Mouse (Mus musculus) heart, embryonic 14.5 days (tissue): ENCODE data around the gene Hacl1. TPM values are rescaled to one million over a fixed set of nuclear protein-coding genes. Genes with fewer than 3 reads are reported as not detected.

Experiments
- ATAC-seq: fragments of 200-750 bp; cut with Nextera tagmentation; 2 replicates; pipeline ENCODE4 v1.8.0; 2017; ENCODE audit warnings: low read depth, moderate TSS enrichment; ENCODE audit not compliant: insufficient number of reproducible peaks, insufficient read depth, low FRiP score
- H3K27ac ChIP-seq, 2 experiments: fragments of 200-500 bp in 1 of 2; fragments of 300-500 bp in 1 of 2; sonication (generic) in 1 of 2; replicated peaks in 1 of 2; 2 replicates each; pipeline ENCODE4 v1.5.1; 2012 to 2014; ENCODE audit warnings: low read depth in 2 of 2, low read length in 2 of 2, control low read depth in 1 of 2, mild to moderate bottlenecking in 1 of 2, mixed read lengths in 1 of 2; ENCODE audit not compliant: control insufficient read depth in 1 of 2, insufficient read depth in 1 of 2
- H3K27me3 ChIP-seq: fragments of 300-500 bp; sonication (generic); 2 replicates; pipeline ENCODE4 v1.6.1; 2014; ENCODE audit warnings: mild to moderate bottlenecking, low read length, control low read depth; ENCODE audit not compliant: control insufficient read depth, insufficient read depth
- H3K36me3 ChIP-seq: fragments of 300-500 bp; sonication (generic); 2 replicates; pipeline ENCODE4 v1.6.1; 2014; ENCODE audit warnings: mild to moderate bottlenecking, control low read depth, low read length, mixed read lengths; ENCODE audit not compliant: control insufficient read depth, insufficient read depth
- H3K4me1 ChIP-seq, 2 experiments: fragments of 200-500 bp in 1 of 2; fragments of 300-500 bp in 1 of 2; sonication (generic) in 1 of 2; 2 replicates each; pipeline ENCODE4 v1.6.1; 2012 to 2014; ENCODE audit warnings: low read length in 2 of 2, control low read depth in 1 of 2, mixed read lengths in 1 of 2; ENCODE audit not compliant: control insufficient read depth in 2 of 2, insufficient read depth in 2 of 2
- H3K4me2 ChIP-seq: fragments of 300-500 bp; sonication (generic); 2 replicates; pipeline ENCODE4 v1.6.1; 2014; ENCODE audit warnings: mild to moderate bottlenecking, low read length
- H3K4me3 ChIP-seq, 2 experiments: fragments of 200-500 bp in 1 of 2; fragments of 300-500 bp in 1 of 2; sonication (generic) in 1 of 2; 2 replicates each; pipeline ENCODE4 v1.5.1; 2012 to 2014; ENCODE audit warnings: low read length in 2 of 2, mild to moderate bottlenecking in 2 of 2, control low read depth in 1 of 2, low read depth in 1 of 2, moderate library complexity in 1 of 2; ENCODE audit not compliant: control insufficient read depth in 1 of 2, insufficient read depth in 1 of 2
- H3K9ac ChIP-seq: fragments of 300-500 bp; sonication (generic); 2 replicates; pipeline ENCODE4 v1.6.1; 2014; ENCODE audit warnings: mild to moderate bottlenecking, low read length
- H3K9me3 ChIP-seq: fragments of 300-500 bp; sonication (generic); 2 replicates; pipeline ENCODE4 v1.6.1; 2016; ENCODE audit warnings: low read length, control low read depth; ENCODE audit not compliant: control insufficient read depth
- WGBS: fragments of 180-500 bp; shearing (Covaris S2); extraction: QIAGEN DNeasy Blood & Tissue Kit; methylation state at CpG from one replicate; pipeline ENCODE4 v1.1.7; 2014; 5-methylcytosine and 5-hydroxymethylcytosine counted together
- polyA plus RNA-seq: library from polyadenylated mRNA; unstranded; fragments of >200 nt; fragmentation: Nextera tagmentation; extraction: Ambion mirVana; gene quantifications from 2 replicates; pipeline ENCODE4 v1.2.1, GENCODE M21; 2014

Hacl1 gene
- polyA plus RNA-seq, 1 experiment from 2014 or later = 14.3 TPM

DNA sequence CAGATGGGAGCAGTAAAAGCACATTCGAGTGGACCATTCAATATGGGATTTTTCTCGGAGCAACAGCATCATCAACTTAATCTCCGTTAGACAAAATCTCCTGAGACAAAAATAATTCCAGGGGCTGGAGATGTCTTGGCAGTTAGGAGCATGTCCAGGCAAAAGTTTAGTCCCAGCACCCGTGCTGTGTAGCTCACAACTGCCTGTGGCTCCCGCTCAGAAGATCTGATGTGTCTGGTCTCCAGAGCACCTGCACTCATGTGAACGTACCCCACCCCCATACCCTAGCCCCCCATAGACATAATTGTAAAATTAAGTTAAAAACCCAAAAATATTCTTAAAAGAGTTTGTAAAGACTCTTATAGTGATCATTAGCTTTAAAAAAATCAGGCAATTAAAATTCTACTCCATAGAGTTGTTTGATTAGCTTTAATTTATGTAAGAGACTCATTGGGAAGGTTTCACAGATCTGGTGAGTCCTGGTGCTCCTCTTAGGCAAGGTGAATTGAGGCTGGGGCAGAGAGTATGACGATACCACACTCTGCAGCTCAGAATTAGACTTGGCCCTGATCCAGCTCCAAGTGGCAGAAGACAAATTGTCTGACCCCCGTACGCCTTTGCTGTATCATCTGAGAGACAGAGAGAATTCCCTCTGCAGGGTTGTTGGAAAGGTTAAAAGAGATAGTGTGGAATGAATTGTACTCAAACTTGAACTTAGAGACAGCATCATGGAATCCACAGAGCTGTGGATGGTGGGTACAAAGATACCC is 62.9 kb downstream of the Hacl1 start:
- 33% methylated on average over 9 of the region's 9 CpGs for WGBS
- Histone ChIP-seq H3K9ac (peak overlapping the region; percentile 21; the same call in 1 of the 2 replicates), H3K4me2 (peak overlapping the region; percentile 65)

DNA sequence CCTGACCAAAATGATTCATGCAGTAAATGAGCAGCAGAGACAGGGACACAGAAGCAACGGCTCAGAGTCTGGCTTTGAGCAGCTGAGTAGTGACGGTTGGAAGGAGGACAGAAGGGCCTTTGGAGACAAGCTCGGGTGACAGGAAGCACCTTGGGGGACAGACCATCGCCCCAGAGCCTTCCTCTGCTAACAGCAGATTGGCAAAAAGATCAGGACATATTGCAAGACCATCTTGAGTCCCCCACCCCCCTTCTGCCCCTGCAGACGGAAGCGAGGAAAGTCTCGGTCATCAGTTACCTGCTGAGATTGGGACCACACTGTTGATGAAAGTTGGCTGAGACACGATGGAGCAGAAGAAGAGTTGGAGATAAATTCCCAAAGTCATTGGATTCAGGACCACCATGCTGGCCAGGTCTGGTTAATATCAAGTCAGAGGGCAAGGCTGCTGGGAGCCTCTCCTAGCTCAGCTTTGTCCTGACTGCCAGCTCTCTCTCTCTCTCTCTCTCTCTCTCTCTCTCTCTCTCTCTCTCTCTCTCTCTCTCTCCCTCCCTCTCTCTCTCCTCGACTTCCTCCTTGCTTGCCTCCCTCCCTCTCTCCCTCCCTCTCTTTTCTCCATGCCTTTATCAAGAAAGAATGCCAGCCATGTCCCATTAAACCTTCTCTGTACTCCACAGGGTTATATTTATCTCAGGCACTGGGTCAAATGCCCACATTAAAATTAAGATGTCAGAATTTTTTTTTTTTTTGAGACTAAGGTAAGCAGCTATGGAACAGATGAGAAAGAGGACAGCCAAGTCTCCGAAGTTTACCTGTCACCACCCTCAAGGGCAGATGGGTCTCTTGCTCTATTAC is 64.0 kb downstream of the Hacl1 start:
- ATAC-seq = no peak
- H3K9ac ChIP-seq = peak overlapping the region; percentile 63
- WGBS = 10% methylated on average over 10 of the region's 10 CpGs

More for the DNA sequence above, 62.9 kb downstream of the Hacl1 start:
- Histone ChIP-seq H3K4me3 (no peak overlapping the region), H3K4me1 (peaks cover 25 to 31% of the 10 kb centered on the region in 2 experiments), H3K9me3 (no peaks in the 10 kb centered on the region), H3K36me3 (no peaks in the 10 kb centered on the region), H3K27ac (peak overlapping the region in 1 of 2 experiments; percentile 78; a peak in 2 of 4 replicates), H3K27me3 (no peaks in the 10 kb centered on the region)
- ATAC-seq = no peak

DNA sequence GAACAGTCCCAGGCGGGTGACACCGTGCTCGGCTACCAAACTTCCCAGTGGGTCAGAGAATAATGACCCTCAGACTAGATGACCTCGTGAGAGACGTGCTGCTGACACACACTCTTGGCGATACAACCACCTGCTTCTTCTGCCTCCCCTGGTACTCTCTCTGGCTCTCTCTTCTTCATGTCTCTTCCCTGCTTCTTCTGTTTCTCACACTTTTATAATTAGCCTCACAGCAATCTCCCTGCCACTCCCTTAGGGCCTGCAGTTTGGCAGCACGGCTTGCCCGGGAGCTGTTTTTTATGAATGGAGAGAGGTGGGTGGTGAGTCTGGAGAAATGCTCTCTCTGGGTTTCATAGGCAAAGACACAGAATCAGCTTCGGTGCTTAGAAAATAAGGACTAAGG is 65.2 kb downstream of the Hacl1 start:
- H3K9ac ChIP-seq = peak overlapping the region; percentile 63
- H3K4me3 ChIP-seq = peak overlapping the region; percentile 38 to 42
- no peaks in the 10 kb centered on the region for H3K27me3 ChIP-seq
- peak overlapping the region; percentile 65 for H3K4me2 ChIP-seq
- H3K4me1 ChIP-seq = peaks cover 27 to 38% of the 10 kb centered on the region in 2 experiments
- 42% methylated on average over 9 of the region's 9 CpGs for WGBS
- H3K9me3 ChIP-seq = no peaks in the 10 kb centered on the region
- H3K27ac ChIP-seq = peak overlapping the region; percentile 63 to 78
- H3K36me3 ChIP-seq = no peaks in the 10 kb centered on the region
- no peak for ATAC-seq

More for the DNA sequence above, 64.0 kb downstream of the Hacl1 start:
- peak overlapping the region; percentile 65 for H3K4me2 ChIP-seq
- peak overlapping the region; percentile 63 to 78 for H3K27ac ChIP-seq
- H3K36me3 ChIP-seq = no peaks in the 10 kb centered on the region
- peak overlapping the region; percentile 38 to 42 for H3K4me3 ChIP-seq
- no peaks in the 10 kb centered on the region for H3K27me3 ChIP-seq
- no peaks in the 10 kb centered on the region for H3K9me3 ChIP-seq
- peaks cover 25 to 31% of the 10 kb centered on the region in 2 experiments for H3K4me1 ChIP-seq

DNA sequence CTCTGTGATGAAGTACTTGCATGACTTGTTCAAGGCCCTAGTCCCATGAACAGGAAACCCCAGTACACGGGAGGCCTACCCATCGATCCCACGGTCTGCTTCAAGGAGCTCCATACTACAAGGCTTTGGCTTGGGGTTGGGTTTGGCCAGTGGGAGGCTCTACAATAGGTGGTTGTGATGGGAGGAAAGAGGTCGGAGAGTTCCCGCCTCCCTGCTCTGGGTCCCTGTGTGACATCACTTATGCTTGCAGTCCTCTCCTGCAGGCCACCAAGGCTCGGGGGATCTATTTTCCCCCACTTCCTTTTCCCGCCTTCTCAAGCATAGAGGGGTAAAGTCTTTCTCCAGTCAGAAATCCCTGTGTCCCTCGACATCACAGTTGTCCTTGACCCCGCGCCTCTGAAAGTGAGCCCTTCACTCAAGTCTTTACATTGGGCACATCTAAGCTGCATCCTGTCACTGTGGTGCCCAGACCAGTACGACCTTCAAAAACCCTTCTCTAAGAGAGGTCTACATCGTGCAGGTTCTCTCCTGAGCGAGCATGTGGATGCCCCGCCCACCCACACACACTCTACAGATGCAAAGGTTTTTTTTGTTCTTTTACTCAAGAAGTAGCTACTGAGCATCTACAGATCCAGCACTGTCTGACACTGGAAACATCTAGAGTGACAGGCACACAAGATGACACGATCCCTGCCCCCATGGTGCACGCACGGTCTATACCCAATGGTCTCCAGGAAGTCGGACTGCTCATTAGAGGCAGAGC is 66.0 kb downstream of the Hacl1 start:
- H3K4me2 ChIP-seq = peak overlapping the region; percentile 65
- no peaks in the 10 kb centered on the region for H3K36me3 ChIP-seq
- H3K27me3 ChIP-seq = no peaks in the 10 kb centered on the region
- 91% methylated on average over 18 of the region's 18 CpGs for WGBS
- peak overlapping the region in 1 of 2 experiments; percentile 78; a peak in 1 of 4 replicates for H3K27ac ChIP-seq
- 0 out of 4 replicates have a peak overlapping the region, but pooled peaks of 1 of the 2 experiments have one; percentile 38 for H3K4me3 ChIP-seq
- H3K9ac ChIP-seq = no peak overlapping the region
- H3K9me3 ChIP-seq = no peaks in the 10 kb centered on the region
- H3K4me1 ChIP-seq = peaks cover 32 to 45% of the 10 kb centered on the region in 2 experiments
- ATAC-seq = no peak

DNA sequence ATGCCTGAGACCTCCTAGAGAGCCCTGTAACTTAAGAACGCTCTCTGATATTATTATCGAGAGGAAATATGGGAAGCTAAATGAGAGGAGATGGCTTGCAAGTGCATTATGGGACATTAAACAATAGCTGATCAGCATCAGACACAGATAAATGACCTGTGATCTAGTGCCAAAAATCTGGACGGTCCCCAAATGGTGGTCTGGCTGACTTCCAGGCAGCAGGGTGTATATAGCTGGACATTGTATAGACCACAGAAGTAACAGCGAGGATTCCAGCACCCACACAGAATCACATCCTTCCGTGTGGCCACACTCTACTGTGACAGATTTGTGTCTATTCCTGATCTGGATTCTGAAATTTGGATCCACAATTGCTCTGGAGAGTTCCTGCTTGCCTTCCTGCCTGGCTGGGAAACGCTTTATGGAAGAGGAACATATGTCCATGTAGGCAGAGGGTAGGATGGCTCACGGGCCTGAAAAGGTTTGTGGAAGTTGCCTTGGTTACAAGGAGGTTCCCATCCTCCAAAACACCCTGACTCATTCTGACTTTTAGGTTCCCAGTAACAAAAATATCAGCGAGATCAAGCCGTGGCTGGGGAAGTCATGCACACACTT is 68.4 kb downstream of the Hacl1 start:
- H3K4me1 ChIP-seq = peaks cover 39 to 50% of the 10 kb centered on the region in 2 experiments
- H3K27ac ChIP-seq = no peak overlapping the region
- 72% methylated on average over 9 of the region's 9 CpGs for WGBS
- H3K27me3 ChIP-seq = no peaks in the 10 kb centered on the region
- H3K4me3 ChIP-seq = no peak overlapping the region
- no peaks in the 10 kb centered on the region for H3K9me3 ChIP-seq
- no peak overlapping the region for H3K9ac ChIP-seq
- ATAC-seq = no peak
- H3K4me2 ChIP-seq = no peak overlapping the region
- no peaks in the 10 kb centered on the region for H3K36me3 ChIP-seq

DNA sequence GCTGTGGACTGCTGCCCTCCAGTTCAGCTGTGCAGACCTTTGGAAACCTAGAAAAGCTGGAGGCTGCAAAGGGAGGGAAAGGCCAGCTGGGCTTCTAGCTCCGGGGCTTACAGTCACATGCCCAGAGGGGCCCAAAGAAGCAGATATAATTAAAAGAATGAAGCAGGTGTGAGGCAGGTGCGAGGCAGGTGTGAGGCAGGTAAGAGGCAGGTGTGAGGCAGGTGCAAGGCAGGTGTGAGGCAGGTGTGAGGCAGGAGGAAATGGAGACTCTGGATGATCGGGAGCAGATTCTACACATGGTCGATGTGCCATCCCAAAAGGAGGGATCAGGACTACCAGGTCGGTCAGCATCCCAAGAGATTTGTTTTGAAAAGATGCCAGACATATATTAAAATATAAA is 69.7 kb downstream of the Hacl1 start:
- no peak overlapping the region for H3K27ac ChIP-seq
- H3K4me2 ChIP-seq = no peak overlapping the region
- peaks cover 31 to 40% of the 10 kb centered on the region in 2 experiments for H3K4me1 ChIP-seq
- no peak overlapping the region for H3K4me3 ChIP-seq
- WGBS = 89% methylated on average over 5 of the region's 5 CpGs
- no peaks in the 10 kb centered on the region for H3K27me3 ChIP-seq
- no peak overlapping the region for H3K9ac ChIP-seq
- no peaks in the 10 kb centered on the region for H3K9me3 ChIP-seq
- ATAC-seq = no peak
- no peaks in the 10 kb centered on the region for H3K36me3 ChIP-seq
